Mouse (Mus musculus) left cerebral cortex, adult 2 months (tissue): ENCODE results near the gene Gm10842. TPM values are rescaled to one million over a fixed set of nuclear protein-coding genes. Genes with fewer than 3 reads are reported as not detected.
"Not testable (repeated sequence)": the region's sequence is repeated elsewhere in the genome, so short reads cannot be mapped to it uniquely, and the experiment has no call there.

ENCODE experiments used
- DNase-seq, 2 experiments: peaks; one replicate each; pipeline ENCODE4 v3.0.0; 2021 to 2022; ENCODE audit warnings: low spot score in 2 of 2, mixed read lengths in 1 of 2; ENCODE audit errors: extremely low spot score in 1 of 2
- H3K27ac ChIP-seq: fragments of 200-600 bp; 2 replicates; pipeline ENCODE4 v1.8.1; 2022
- H3K4me3 ChIP-seq: fragments of 200-600 bp; 2 replicates; pipeline ENCODE4 v1.8.1; 2022
- CTCF ChIP-seq: fragments of 200-600 bp; IDR thresholded peaks from 2 replicates; pipeline ENCODE4 v1.8.1; 2022; ENCODE audit warnings: antibody characterized with exemption, mild to moderate bottlenecking, moderate library complexity
- intact Hi-C: fragments of 180-260 bp; cut with DNase I; formaldehyde crosslinking; loops from one replicate; pipeline ENCODE4 v1.15.1; 2025
- long read RNA-seq, 2 experiments: library from polyadenylated mRNA; stranded (forward); transcript quantifications; one replicate each; pipeline ENCODE4 v2.0.0; 2021; ENCODE audit warnings: borderline mapping rate in 2 of 2
- total RNA-seq, 2 experiments: library from RNA; stranded (reverse); gene quantifications; 2 replicates each; pipeline ENCODE4 v1.2.3; 2021

Gene Gm10842
- not detected for total RNA-seq
- long read RNA-seq, experiment 1, result 0 reads
- long read RNA-seq, experiment 2, result 0 reads

- Histone ChIP-seq H3K4me3 (no peak within 1 kb of the TSS), H3K27ac (no peak within 1 kb of the TSS)
- no peak for DNase-seq
- intact Hi-C loops, result no loop called here
- no peak for TF ChIP-seq CTCF
Observed at GRCm38 (mm10) chr11:105146593-105146992, at the start of gene Gm10842. Gm10842 (plus strand) TSS chr11:105146893.

DNA sequence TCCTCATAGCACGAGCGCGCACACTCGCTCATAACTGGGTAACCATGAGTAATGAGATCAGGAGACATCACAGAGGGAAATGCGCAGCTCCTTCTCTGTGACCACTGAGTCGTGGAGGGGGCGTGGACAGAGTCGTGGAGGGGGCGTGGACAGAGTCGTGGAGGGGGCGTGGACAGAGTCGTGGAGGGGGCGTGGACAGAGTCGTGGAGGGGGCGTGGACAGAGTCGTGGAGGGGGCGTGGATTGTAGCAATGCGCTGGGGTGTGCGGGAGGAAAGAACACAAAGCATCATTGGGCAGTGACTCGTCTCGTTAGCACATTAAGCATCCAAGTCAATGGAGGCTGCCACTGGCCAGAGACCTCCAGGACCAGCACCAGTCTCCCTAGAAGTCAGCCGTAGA is 34.2 kb upstream of the Gm10842 start:
- DNase-seq, intact Hi-C loops, H3K4me3 ChIP-seq, H3K27ac ChIP-seq: not testable (repeated sequence)

- no peak for TF ChIP-seq CTCF
- Histone ChIP-seq H3K27ac (no peak overlapping the region), H3K4me3 (no peak overlapping the region)
- no peak for DNase-seq
- intact Hi-C loops, result no loop called here
Observed at GRCm38 (mm10) chr11:105117814-105118213, 28.9 kb upstream of the Gm10842 start.

- no peak overlapping the region for H3K27ac ChIP-seq
- intact Hi-C loops, result loop anchor here (10.0 kb wide), 1 partner anchor 806 kb away; no protein-coding TSS in a partner anchor
- TF ChIP-seq CTCF, result no peak
- no peak for DNase-seq
- no peak overlapping the region for H3K4me3 ChIP-seq
Observed at GRCm38 (mm10) chr11:105120551-105121061, 26.1 kb upstream of the Gm10842 start.

- not testable (repeated sequence) for H3K27ac ChIP-seq, H3K4me3 ChIP-seq, DNase-seq
- peak; percentile 23 for TF ChIP-seq CTCF
- intact Hi-C loops, result loop anchor here (10.0 kb wide), 1 partner anchor 807 kb away; no protein-coding TSS in a partner anchor
Observed at GRCm38 (mm10) chr11:105121792-105122191, 24.9 kb upstream of the Gm10842 start.

DNA sequence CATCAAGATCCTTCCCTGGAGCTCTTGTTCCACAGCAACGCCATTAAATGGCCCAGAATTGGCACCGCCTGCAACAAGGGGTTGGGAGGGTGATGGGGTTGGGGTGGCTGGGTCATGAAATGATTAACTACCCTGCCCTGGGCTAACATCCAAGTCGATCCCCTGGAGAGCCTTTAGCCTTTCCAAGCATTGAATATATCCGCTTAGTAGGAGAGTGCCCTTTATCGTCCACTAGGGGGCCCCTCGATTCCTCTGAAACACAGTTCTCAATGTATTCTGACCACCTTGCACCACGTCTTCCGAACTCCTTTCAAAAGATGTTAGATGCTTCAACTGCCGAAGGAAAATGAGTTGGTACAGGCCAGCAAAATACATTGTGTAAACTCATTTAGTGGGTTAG is 22.7 kb upstream of the Gm10842 start:
- Histone ChIP-seq H3K27ac (no peak overlapping the region), H3K4me3 (no peak overlapping the region)
- TF ChIP-seq CTCF, result peak; percentile 55
- intact Hi-C loops, result loop anchor here (10.0 kb wide), 1 partner anchor 809 kb away; no protein-coding TSS in a partner anchor
- DNase-seq, result no peak

DNA sequence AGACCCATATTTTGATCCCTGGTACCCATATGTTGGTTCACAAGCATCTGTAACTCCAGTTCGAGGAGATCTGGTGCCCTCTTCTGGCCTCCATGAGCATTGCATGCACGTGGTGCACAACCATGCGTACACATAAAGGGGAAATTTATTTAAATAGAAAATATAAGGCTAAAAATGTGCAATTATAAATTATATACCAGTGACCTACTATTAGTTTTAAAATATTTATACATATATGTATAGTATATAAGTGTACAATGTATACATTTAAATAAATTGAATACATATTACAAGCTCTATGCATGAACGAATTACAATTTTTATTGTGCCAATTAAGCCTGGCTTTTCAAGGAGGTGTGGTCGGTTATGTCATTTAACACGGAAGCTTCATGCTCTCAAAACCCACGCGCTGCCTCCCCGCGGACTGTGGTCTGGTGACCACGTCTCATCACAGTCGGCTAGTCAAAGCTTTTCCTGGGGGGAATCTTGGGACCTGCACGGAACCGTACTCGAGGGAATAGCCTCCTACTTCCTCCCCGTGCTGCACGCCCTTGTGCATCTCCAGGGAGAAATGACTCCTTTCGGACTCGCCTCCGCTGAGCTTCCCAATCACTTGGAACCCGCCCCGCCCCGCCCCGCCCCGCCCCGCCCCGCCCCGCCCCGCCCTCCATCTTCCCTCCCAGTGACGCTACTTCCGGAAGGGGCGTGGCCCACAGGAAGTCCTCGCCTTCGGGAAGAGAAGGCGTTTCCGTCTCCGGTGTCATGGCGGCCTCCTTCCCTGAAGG is 20.8 kb upstream of the Gm10842 start, which contains the start of gene Mettl2:
Gene Mettl2, plus strand, starts transcription at position 691 of the 785 bp plus-strand sequence.
- intact Hi-C loops, result loop anchor here (1.0 to 10.0 kb wide), 4 partner anchors 55 to 811 kb away; no protein-coding TSS in a partner anchor
- DNase-seq, result peak; percentile 72 to 83
- Histone ChIP-seq H3K4me3 (peak within 1 kb of the TSS; percentile 93), H3K27ac (peak within 1 kb of the TSS; percentile 87)
- TF ChIP-seq CTCF, result peak; percentile 79

DNA sequence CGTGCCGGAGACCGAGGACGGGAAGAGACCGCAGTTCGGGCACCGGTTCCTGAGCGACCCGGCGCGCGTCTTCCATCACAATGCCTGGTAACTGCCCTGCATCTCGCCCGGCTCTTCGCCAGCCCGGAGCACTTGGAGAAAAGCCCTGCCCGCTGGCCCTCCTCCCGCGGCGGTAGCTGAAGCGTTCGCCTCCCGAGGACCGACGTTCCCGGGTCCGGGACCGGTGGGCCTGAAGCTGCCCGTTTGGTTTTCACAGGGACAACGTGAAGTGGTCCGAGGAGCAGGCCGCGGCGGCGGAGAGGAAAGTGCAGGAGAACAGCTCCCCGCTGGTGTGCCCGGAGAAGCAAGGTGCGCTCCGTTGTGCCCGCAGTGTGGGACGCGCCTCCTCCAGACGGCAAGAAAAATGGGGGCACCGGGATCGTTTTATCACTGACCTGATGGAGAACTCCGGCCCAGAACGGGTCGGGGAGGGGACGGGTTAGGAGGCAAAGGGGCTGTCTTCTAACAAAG is 20.1 kb upstream of the Gm10842 start:
- Histone ChIP-seq H3K4me3 (peak overlapping the region; percentile 93), H3K27ac (peak overlapping the region; percentile 67)
- no peak for DNase-seq
- no peak for TF ChIP-seq CTCF
- intact Hi-C loops, result loop anchor here (1.0 to 10.0 kb wide), 3 partner anchors 55 to 812 kb away; no protein-coding TSS in a partner anchor

DNA sequence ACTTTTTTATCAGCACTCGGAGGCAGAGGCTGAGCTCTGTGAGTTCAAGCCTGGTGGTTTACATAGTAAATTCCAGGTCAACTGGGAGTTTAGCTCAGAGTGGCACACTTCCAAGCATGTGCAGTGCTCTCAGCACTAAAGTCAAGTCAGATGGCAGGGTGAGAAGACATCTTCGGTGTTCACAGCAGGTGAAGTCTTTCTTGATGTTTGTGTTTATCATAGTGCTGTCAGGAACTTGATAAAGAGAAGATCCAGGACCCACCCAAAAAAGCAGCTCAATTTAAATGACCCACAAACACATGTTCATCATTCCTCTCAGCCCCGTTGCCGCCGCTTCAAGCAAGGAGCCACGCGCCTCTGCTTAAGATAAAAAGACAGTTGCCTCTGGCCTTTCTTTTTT is 11.0 kb upstream of the Gm10842 start:
- intact Hi-C loops, result no loop called here

DNA sequence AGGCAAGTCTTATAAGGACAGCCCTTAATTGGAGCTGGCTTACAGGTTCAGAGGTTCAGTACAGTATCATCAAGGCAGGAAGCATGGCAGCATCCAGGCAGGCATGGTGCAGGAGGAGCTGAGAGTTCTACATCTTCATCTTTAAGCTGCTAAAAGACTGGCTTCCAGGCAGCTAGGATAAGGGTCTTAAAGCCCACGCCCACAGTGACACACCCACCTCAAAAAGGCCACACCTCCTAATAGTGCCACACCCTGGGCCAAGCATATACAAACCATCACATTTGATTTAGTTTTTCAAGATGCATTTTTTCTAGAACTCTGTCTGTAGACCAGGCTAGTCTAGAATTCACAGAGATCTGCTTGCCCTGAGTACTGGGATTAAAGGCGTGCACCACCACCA is 9.4 kb upstream of the Gm10842 start:
- intact Hi-C loops, DNase-seq: not testable (repeated sequence)

More for the DNA sequence above, 11.0 kb upstream of the Gm10842 start:
- no peak for TF ChIP-seq CTCF
- H3K4me3 ChIP-seq, result no peak overlapping the region
- no peak overlapping the region for H3K27ac ChIP-seq
- no peak for DNase-seq

GRCm38 (mm10) chr11:105140512-105140911 is 6.2 kb upstream of the Gm10842 start:
- H3K27ac ChIP-seq, intact Hi-C loops, DNase-seq, H3K4me3 ChIP-seq: not testable (repeated sequence)

More for the DNA sequence above, 9.4 kb upstream of the Gm10842 start:
- not testable (repeated sequence) for H3K27ac ChIP-seq, H3K4me3 ChIP-seq

DNA sequence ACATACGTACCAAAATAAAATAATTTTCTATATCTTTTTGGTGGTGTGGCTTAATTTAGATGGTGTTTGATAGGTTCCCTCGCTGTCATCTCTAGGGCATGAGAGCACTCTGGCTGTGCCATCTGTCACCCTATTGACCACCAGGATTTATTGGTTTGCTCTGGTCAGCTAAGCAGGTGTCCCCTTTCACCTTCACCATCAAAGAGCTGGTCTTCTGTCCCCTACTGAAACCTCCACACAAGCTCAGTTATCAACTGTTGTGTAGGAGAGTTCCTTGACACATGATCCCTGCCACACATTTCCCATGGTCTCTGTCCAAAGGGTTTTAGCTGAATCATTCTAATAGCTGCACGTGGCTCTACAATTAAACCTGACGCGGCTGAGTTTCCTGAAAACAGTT is 5.6 kb upstream of the Gm10842 start:
- TF ChIP-seq CTCF, result no peak
- intact Hi-C loops, result no loop called here
- H3K4me3 ChIP-seq, result no peak overlapping the region
- no peak for DNase-seq
- H3K27ac ChIP-seq, result no peak overlapping the region
